Mouse (Mus musculus): ENCODE results near the gene Dtd1. TPM values are rescaled to one million over a fixed set of nuclear protein-coding genes. Genes with fewer than 3 reads are reported as not detected.

The Dtd1 gene
- polyA plus RNA-seq, 1 experiment, result 11.8 TPM

GRCm38 (mm10) chr2:144807766-144808754 lies 208.4 kb downstream of the Dtd1 start:
- H3K27ac ChIP-seq (ENCODE audit: control insufficient read depth, insufficient read depth, low read depth, low read length), result no peak overlapping the region
- no peak for TF ChIP-seq POLR2A (IDR thresholded peaks at IDR 0.05; ENCODE audit: control insufficient read depth, low read depth, low read length)
- TF ChIP-seq CTCF (IDR thresholded peaks at IDR 0.05; ENCODE audit: control insufficient read depth, insufficient read depth, insufficient replicate concordance, low read depth, low read length), result no peak
- H3K4me1 ChIP-seq (ENCODE audit: control insufficient read depth, insufficient read depth, low read length), result no peaks in the 10 kb centered on the region
- no peaks in the 10 kb centered on the region for H3K36me3 ChIP-seq (ENCODE audit: control insufficient read depth, insufficient read depth, low read length)
- no peak overlapping the region for H3K4me3 ChIP-seq (ENCODE audit: control insufficient read depth, low read depth, low read length)
- no peaks in the 10 kb centered on the region for H3K27me3 ChIP-seq (ENCODE audit: control insufficient read depth, insufficient read depth, low read length)

Other genes starting within 250 kb of the Dtd1 start
- 6.9 and 7.2 TPM in 2 replicates for gene Kat14, start 230.9 kb upstream of the Dtd1 start, polyA plus RNA-seq (2012; rRNA removed)
- gene Pet117, start 230.9 kb upstream of the Dtd1 start, polyA plus RNA-seq (2012; rRNA removed), result not detected in 2 replicates
- 5.1 and 6.2 TPM in 2 replicates for gene Dzank1, start 72.5 kb upstream of the Dtd1 start, polyA plus RNA-seq (2012; rRNA removed)
- gene Polr3f, start 72.2 kb upstream of the Dtd1 start, polyA plus RNA-seq (2012; rRNA removed), result 7.4 TPM in 2 replicates
- 2.9 and 3.1 TPM in 2 replicates for gene Rbbp9, start 49.0 kb upstream of the Dtd1 start, polyA plus RNA-seq (2012; rRNA removed)
- 37.1 and 37.4 TPM in 2 replicates for gene Sec23b, start 43.7 kb upstream of the Dtd1 start, polyA plus RNA-seq (2012; rRNA removed)
- 2.3 and 2.7 TPM in 2 replicates for gene Smim26, start 5.8 kb upstream of the Dtd1 start, polyA plus RNA-seq (2012; rRNA removed)
- 289 and 303 TPM in 2 replicates for gene Scp2d1, start 223.8 kb downstream of the Dtd1 start, polyA plus RNA-seq (2012; rRNA removed)

All from testis, adult 2 months (tissue).